Mouse (Mus musculus) kidney, adult 9 months (tissue): ENCODE measurements around the gene Matn4.

Experiments used
- DNase-seq: peaks from one replicate; pipeline ENCODE4 v3.0.0; 2022

Gene Matn4

GRCm38 (mm10) chr2:164435216-164436090 is 30.5 kb upstream of the Matn4 start:
- peak; percentile 69 for DNase-seq

DNA sequence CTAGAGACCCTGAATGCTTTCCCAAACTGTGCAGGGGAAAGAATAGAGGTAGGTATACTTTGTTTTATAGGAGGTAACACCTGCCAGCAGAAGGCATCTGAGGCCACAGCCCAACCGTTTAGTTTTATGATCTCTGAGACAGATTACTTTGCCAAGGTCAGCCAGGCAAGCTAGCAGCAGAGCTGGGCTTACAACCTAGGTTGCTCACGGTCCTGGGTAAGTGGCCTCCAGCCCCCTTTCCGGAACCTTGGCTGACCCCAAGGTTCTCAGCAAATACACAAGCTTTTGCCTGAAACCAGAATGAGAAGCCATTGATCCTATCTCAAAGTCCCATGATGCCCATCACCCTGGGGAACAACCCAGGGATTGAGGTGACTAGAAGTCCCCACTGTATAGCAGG is 29.7 kb upstream of the Matn4 start:
- peak; percentile 67 for DNase-seq

GRCm38 (mm10) chr2:164433278-164433895 is 28.4 kb upstream of the Matn4 start:
- DNase-seq, result peak; percentile 38

GRCm38 (mm10) chr2:164432541-164433191 is 27.7 kb upstream of the Matn4 start:
- peak; percentile 71 for DNase-seq

DNA sequence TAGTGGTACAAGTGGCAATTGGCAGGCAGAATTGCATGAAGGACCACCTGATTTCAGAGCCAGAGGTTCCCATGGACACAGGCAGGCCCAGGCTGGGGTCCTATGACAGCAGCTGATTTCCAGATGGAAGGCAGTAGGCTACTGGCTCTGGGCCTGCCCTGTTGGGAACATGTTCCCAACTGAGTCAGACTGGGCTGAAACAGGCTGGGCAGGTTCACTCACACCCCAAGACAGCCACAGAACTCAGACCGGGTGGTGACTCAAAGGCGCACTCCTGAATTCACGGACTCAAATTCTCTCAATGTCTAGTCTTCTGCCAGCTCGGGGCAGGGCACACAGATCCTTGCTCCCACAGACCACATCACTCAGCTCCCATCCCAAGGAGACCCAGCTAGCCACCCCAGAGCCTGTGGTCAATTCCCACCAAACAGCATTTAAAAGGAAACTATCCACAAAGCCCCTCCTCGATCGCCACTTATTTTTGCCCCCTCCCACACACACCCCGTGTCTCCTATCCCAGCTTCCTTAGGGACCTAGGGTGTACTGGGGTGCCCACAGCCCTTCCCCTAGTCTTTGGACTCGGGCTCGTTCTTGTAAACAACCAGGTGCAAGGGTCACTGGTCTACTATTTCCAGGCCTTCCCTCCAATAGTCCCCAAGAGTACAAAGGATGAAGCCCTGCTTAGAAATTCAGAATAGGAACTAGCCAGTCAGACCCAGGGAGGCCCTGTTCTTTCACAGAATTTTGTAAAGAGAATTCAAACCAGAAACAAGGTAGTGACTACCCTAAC is 26.9 kb upstream of the Matn4 start:
- peak; percentile 90 for DNase-seq

GRCm38 (mm10) chr2:164430697-164431096 is 25.7 kb upstream of the Matn4 start:
- peak; percentile 79 for DNase-seq

- DNase-seq, result no peak
These were observed 25.1 kb upstream of the Matn4 start for GRCm38 (mm10) chr2:164429881-164430615.

- DNase-seq, result no peak
These were observed 23.5 kb upstream of the Matn4 start for GRCm38 (mm10) chr2:164428451-164428850.

DNA sequence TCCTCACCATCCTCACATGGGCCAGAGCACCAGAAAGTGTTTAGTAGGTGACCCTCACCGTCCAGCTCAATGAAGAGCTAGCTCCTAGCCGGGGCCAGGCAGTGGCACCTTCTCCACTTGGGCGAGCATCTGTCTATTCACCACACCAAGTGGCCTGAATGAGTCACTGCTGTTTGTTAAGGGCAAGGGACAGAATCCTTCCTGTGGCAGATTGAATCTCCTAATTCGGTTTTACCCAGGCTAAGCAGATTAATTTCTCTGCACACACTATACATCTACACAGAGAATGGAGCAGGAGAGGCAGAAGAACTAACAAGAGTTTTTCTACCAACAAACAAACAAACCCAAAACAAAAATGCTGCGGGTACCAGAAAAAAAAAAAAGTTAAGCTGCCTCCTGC is 22.0 kb upstream of the Matn4 start:
- DNase-seq, result no peak

DNA sequence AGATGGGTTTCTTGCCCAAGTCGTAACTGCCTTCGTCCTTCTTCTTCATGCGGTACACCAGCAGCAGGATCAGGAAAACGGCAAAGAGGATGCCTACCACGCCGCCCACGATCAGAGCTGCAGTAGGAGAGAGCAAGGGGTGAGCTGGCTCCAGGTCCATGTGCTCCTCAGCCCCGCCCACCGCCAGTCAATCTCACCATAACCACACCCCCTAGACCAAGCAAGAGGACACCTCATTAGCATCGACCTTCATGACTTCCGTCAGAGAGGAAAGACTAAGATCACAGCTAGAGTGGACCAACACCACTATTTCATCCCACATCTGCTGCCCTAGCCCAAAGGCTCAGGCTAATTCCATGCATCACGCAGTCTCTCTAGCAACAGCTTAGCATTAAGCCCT is 21.2 kb upstream of the Matn4 start:
- peak; percentile 69 for DNase-seq

DNA sequence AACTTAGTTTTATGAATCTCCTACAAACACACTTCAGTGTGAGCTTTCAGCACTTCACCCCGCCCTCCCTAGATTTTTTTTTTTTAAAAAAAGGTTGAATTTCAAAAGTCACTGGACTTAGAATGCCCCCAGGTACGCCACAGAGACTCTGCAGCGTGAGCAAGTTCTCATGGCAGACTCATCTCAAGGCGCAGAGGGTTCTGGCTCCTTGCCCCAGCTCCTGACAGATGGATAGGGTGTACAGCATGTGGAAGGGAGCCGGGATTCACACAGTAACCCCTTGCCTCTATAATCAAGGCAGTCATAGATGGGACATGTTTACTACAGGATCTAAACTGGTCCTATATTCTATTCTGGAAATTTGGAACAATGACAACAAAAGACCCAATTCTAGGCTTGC is 20.4 kb upstream of the Matn4 start:
- DNase-seq, result peak; percentile 84

- DNase-seq, result peak; percentile 25
These were observed 19.4 kb upstream of the Matn4 start for GRCm38 (mm10) chr2:164424406-164424805.

DNA sequence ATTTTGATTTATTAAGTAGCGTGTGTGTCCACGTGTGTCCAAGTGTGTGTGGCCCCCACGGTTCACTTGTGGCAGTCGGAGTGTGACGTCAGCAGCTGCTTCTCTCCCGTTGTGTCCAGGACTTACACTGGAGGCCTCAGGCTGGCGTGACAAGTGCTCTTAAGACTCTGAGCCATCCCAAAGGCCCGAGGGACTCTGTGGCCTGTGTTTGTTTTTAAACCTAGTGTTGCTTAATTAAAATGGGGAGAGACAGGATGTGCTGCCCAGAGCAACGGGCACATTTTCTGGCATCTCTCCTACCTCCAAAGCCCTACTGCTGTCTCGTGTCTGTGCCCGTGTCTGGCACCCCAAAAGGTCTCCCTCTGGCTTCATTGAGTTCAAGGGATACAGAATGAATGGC is 18.5 kb upstream of the Matn4 start:
- no peak for DNase-seq

DNA sequence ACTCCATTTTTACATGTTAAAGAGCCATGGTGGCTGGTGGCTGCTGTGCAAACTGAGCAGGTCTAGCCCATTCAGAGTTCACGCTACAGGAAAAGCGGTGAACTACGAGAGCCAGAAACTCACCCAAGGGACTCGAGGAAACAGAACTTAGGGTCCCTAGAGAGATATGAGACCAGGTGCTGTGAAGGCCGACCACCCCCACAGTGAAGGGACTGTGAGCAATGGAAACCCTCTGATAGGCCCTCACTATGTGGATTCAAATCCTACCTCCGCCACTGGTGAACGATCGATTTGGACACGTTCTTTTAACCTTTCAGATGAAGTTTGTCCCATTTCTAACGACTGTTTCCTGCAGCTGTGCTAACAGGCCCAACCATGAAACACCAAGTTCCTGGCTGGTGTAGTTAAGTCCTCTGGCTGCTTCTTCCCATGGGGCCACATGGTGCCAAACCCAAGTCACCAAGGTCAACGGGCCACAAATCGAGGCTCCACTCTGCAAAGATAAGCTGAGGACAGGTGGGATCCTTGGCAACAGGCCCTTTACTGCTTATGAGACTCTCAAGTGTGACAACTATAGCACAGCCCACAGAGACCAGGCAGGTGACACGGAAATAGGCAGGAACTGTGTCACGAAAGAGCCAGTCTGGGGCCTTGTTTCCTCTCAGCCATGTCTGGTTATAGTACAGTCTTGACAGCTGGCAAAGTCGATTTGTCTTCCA is 17.9 kb upstream of the Matn4 start:
- DNase-seq, result peak; percentile 47

- peak; percentile 83 for DNase-seq
These were observed 17.0 kb upstream of the Matn4 start for GRCm38 (mm10) chr2:164421979-164422378.

DNA sequence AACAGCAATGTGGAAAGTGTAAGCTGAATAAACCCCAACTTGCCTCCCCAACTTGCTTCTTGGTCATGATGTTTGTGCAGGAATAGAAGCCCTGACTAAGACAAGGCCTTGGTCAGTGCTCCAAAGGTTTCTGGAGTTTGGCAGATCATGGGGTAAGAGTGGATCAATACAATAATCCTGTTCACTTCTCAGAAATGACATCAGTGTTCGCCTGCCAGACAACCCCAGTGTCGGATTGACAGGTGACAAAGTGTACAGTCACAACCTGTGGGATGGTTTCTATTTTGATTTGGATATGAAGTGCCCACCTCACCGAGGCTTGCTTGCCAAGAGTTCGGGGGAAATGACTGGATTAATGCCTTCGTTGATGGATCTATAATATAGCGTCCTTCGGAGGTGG is 16.3 kb upstream of the Matn4 start:
- no peak for DNase-seq

DNA sequence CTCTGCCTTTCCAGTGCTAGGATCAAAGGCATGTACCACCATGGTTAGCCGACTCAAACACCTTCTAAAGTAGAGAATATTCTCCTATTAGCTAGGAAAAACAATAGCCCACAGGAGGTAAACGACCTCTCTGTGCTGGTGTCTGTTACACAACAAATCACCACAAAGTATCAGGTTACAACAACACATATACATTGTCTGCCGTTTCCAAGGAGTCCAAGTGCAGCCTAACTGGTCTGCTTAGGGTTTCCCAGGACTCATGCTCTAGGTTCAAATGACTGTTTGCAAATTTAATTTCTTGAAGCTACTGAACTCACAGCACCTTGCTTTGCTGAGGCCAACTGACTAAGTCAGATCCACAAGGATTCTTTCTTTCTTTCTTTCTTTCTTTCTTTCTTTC is 14.5 kb upstream of the Matn4 start:
- no peak for DNase-seq

- peak; percentile 71 for DNase-seq
These were observed 13.4 kb upstream of the Matn4 start for GRCm38 (mm10) chr2:164418308-164418875.

DNA sequence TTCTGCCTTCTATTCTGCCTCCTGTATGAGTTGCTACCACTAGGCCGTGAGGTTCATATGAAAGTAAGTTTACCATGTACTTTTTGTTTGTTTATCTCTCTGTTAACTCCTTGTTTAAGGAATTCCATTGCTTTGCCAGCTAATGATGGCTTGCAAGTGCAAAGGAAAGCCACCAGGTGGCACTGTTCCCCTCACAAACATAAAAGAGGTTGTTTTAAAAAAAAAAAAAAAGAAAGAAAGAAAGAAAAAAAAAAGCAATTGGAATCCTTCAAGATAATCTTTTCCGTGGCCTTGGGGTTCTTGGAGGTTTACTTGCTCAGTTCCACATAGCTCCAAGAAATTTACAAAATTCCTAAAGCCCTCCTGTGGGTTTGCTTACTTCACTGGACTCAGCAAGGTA is 12.2 kb upstream of the Matn4 start:
- peak; percentile 28 for DNase-seq

DNA sequence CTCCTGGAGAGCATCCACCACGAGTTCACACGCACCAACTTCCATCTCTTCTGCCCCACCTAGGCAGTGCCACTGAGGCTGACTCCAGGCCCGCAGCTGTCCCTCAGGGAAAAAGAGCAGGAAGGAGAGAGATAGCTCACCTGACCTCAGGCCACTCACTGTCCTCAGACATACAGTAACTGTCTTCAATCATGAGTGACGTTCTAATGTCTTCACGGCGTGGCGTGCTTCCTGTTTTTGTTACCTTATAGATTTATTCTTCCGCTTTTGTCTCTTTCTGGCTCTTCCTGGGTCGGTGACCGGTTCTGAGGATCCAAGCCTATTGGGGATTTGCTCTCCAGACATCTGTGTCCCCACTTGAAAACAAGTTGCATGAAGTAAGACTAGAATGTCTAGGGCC is 9.6 kb upstream of the Matn4 start:
- DNase-seq, result no peak

GRCm38 (mm10) chr2:164414167-164414566 is 9.2 kb upstream of the Matn4 start:
- DNase-seq, result no peak
